Mouse (Mus musculus) myocyte (in vitro differentiated cells): ENCODE measurements at regions not wholly inside any gene's neighbourhood (a gene's known extent, or its start where the extent isn't known, plus 50 kb on each side); places are given as distances from the start of the nearest gene placed in this dataset.

ENCODE experiments used
- H3K27me3 ChIP-seq: one replicate; pipeline ENCODE4 v1.6.1; 2011; ENCODE audit not compliant: control insufficient read depth, insufficient read depth, insufficient read length
- H3K36me3 ChIP-seq: one replicate; pipeline ENCODE4 v1.6.1; 2011; ENCODE audit not compliant: control insufficient read depth, insufficient read depth
- H3K4me2 ChIP-seq: one replicate; pipeline ENCODE4 v1.6.1; 2011; ENCODE audit warnings: low read depth, control low read depth
- H3K4me3 ChIP-seq: one replicate; pipeline ENCODE4 v1.5.1; 2011; ENCODE audit warnings: mild to moderate bottlenecking, control low read depth, moderate library complexity
- H3K79me2 ChIP-seq: one replicate; pipeline ENCODE4 v1.6.1; 2011; ENCODE audit not compliant: control insufficient read depth, insufficient read depth
- H3ac ChIP-seq: one replicate; pipeline ENCODE4 v1.6.1; 2011; ENCODE audit not compliant: control insufficient read depth, insufficient read length
- CEBPB ChIP-seq: IDR thresholded peaks from 2 replicates; pipeline ENCODE4 v1.6.1; 2011; ENCODE audit warnings: mild to moderate bottlenecking, moderate library complexity; ENCODE audit not compliant: poor library complexity, insufficient read depth, severe bottlenecking
- MAX ChIP-seq: IDR thresholded peaks from one replicate; pipeline ENCODE4 v1.6.1; 2011; ENCODE audit warnings: low read depth, mild to moderate bottlenecking, control low read depth
- MYOD1 ChIP-seq, 3 experiments: IDR thresholded peaks; one replicate each; pipeline ENCODE4 v1.6.1; 2011; ENCODE audit warnings: control low read depth in 2 of 3, low read depth in 2 of 3, mild to moderate bottlenecking in 2 of 3, moderate library complexity in 1 of 3; ENCODE audit not compliant: insufficient read length in 2 of 3, control insufficient read depth in 1 of 3
- MYOG ChIP-seq, 3 experiments: IDR thresholded peaks; one replicate each; pipeline ENCODE4 v1.6.1; 2011; ENCODE audit warnings: control low read depth in 2 of 3, low read depth in 2 of 3, mild to moderate bottlenecking in 2 of 3; ENCODE audit not compliant: insufficient read length in 2 of 3, control insufficient read depth in 1 of 3, insufficient read depth in 1 of 3
- POLR2A ChIP-seq: IDR thresholded peaks from one replicate; pipeline ENCODE4 v1.6.1; 2011; ENCODE audit warnings: low read depth, mild to moderate bottlenecking, control low read depth, moderate library complexity; ENCODE audit not compliant: insufficient read length
- REST ChIP-seq: IDR thresholded peaks from one replicate; pipeline ENCODE4 v1.6.1; 2011; ENCODE audit warnings: mild to moderate bottlenecking, control low read depth, moderate library complexity; ENCODE audit not compliant: insufficient read depth, insufficient read length
- TCF12 ChIP-seq: IDR thresholded peaks from one replicate; pipeline ENCODE4 v1.6.1; 2011; ENCODE audit warnings: mild to moderate bottlenecking, control low read depth; ENCODE audit not compliant: poor library complexity, insufficient read depth, severe bottlenecking
- USF1 ChIP-seq: IDR thresholded peaks from one replicate; pipeline ENCODE4 v1.6.1; 2011; ENCODE audit warnings: low read depth, mild to moderate bottlenecking, control low read depth, moderate library complexity

DNA sequence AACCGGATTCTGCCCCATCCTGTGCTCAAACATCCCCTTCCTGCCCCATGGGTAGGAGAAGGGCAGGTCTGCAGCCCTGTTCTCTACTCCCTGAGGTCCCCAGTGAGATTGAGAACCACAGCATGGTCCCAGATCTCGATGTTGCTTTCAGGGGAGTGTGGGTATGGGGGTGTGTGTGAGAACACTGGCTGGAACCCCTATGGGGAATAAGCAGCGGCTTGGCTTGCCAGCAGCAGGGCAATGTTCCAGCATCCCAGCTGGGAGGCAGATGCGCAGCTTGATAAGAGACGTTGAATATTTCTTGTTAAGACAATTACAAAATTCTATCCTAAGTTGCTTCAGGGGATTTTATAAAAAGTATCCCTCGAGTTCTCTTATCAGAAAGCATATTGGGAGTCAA lies 53.7 kb upstream of the Dcbld2 start:
- no peak overlapping the region for H3K4me2 ChIP-seq
- TF ChIP-seq MYOG (IDR thresholded peaks at IDR 0.05; ENCODE audit: control insufficient read depth in 1 of 3, insufficient read depth in 1 of 3, insufficient read length in 2 of 3, low read depth in 2 of 3) (no peak), MAX (no peak), CEBPB (no peak), POLR2A (no peak), TCF12 (no peak), USF1 (no peak), REST (no peak), MYOD1 (IDR thresholded peaks at IDR 0.05; ENCODE audit: control insufficient read depth in 1 of 3, insufficient read length in 2 of 3, low read depth in 2 of 3) (no peak)
- no peaks in the 10 kb centered on the region for H3K27me3 ChIP-seq
- no peaks in the 10 kb centered on the region for H3K79me2 ChIP-seq
- H3K36me3 ChIP-seq, result no peaks in the 10 kb centered on the region
- no peak overlapping the region for H3K4me3 ChIP-seq
- H3ac ChIP-seq, result no peak overlapping the region
